Mouse (Mus musculus): ENCODE measurements around the gene Zfr.
"Not testable (repeated sequence)": the region's sequence is repeated elsewhere in the genome, so short reads cannot be mapped to it uniquely, and the experiment has no call there.

Zfr gene

DNA sequence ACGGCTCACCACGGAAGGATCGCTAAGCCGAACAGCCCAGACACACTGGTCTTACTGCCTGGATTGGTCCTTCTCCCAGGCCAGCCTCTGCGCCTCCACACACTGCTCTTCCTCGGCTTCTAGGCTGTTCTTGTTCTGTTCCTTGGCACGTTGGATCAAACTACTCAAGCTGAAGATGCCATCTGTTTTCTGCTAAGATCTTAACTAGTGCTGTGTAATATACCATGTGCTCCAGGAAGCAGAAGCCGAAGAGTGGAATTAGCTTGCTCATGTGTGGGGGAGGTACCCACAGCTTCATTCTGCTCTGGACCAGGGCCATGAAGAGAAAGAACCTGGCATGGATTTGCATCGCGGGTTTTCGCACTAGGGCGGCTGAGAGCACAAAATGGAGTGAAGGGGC lies 11.2 kb upstream of the Zfr start:
- DNase-seq (ENCODE audit: low read depth) = no peak

DNA sequence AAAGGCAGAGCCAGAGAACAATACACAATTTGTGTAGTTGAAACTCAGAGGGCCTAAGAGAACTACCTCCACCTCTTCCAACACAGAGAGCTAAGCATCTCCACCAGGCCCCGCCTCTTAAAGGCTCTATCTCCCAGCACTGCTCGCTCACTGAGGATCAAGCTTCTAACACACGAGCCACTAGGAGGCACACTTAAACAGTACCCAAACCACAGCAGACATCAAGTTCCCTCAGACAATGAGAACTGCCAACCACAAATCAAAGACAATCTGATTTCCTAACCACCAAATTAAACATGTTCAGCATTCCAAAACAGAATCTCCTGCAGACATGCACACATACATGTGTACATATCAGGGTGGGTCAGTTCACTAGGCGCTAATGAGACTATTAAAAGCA lies 9.4 kb upstream of the Zfr start:
- DNase-seq (ENCODE audit: low read depth) = peak; percentile 64

DNA sequence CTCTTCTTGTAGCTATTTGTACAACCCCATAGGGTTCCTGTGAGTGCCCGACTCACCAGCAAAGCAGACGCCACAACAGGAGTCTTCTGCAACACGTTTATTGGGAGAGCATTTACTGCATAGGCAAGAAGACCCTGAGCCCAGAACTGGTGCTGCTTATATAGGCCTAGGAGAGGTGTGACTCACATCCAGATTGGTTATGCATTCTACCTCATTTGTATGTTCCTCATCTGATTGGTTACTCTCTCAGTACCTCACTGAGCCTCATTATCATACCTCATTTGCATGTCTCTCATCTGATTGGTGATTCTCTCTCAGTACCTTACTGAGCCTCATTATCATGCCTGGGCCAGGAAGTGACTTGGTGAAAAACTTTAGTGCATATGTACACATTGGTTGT lies 8.7 kb upstream of the Zfr start:
- not testable (repeated sequence) for DNase-seq (ENCODE audit: low read depth)

DNA sequence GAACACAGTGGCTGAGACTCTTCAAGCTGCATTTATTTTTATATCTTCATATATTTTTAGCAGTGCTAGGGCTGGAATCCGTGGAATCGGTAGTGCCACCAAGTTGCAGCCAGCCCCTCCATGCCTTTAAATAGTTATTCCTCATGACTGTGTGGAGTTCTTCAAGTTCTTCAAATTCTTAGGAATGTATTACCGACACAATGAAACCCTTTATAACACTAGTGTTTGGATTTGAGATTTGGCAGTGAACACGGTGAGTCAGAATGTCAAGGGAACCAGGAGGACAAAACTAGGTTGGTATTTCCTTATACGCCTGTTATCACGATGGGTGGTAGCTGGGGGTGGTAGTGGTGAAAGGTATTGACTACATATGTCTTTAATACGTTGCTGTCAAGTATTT lies 6.4 kb upstream of the Zfr start:
- no peak for DNase-seq (ENCODE audit: low read depth)

DNA sequence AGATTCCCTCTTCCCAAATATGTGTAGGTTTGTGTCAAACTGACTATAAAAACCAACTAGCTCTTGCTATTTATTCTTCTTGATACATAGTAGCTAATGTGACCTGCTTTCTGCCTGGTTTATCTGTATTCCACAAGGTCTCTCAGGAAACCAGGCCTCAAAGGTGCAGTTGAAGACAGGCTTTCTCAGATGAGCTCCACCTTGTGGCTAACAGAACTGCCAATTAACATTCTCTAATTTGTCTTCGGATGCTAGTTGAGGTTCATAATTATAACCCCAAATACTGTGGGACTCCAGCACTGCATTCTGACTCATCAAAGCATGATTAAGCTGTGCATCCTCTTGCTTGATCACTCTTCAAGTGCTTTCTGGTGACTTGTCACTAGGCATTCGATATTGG lies 4.2 kb upstream of the Zfr start:
- DNase-seq (ENCODE audit: low read depth) = peak; percentile 37

DNA sequence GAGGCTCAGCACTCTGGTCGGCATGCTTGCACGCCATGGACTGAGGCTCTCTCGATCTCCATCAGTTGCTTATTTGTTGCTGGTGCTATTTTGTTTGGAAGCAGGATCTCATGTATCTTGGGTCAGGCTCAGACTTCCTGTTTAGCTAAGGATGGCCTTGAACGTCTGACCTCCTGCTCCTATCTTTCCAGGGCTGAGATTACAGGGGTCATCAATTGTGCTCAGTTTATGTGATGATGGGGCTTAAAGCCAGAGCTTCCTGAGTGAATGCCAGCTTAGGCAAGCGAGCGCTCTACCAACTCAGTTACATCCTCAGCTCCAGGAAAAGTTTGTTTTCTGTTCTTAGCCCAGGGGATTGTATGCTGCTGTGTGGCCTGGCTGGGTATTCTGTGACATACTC lies 3.1 kb upstream of the Zfr start:
- DNase-seq (ENCODE audit: low read depth) = no peak

DNA sequence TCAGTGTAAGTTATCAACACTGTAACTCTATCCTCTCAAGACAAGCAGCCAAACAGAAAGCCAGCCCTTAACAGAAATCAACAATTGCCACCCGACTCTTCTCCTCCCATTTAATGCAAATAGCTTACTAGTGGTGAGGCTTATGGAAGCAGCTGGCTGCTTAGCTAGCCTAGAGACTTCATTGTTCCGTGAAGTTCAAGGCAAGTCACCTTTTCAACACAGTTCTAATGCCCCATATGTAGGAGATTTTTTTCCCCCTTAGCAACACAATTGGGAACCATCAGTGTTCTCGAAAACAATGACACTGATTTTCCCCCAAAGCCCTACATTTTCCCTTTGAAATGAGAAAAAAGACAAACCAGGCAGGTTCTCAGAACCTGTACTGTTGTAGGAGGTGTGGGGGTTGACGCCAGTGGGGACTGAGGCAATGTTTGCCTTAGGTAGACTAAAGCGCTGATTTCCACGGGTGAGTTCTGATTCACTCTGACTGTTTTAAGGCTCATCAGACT lies 1.9 kb upstream of the Zfr start:
- no peak for DNase-seq (ENCODE audit: low read depth)

DNA sequence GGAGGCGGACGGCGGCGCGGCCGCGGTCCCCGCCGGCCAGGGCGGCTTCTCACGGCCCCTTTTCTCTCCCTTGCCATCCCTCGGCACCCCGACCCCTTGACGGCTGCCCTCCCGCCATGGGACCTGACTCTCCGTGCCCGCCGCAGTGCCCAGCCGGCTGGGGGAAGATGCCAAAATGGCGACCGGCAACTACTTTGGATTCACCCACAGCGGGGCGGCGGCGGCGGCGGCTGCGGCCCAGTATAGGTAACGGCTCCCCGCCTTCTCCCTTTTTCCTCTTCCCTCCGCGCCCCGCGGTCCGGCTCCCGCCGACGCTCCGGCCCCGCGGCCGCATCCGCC lies 431 bp downstream of the Zfr start:
- no peak for DNase-seq (ENCODE audit: low read depth)

DNA sequence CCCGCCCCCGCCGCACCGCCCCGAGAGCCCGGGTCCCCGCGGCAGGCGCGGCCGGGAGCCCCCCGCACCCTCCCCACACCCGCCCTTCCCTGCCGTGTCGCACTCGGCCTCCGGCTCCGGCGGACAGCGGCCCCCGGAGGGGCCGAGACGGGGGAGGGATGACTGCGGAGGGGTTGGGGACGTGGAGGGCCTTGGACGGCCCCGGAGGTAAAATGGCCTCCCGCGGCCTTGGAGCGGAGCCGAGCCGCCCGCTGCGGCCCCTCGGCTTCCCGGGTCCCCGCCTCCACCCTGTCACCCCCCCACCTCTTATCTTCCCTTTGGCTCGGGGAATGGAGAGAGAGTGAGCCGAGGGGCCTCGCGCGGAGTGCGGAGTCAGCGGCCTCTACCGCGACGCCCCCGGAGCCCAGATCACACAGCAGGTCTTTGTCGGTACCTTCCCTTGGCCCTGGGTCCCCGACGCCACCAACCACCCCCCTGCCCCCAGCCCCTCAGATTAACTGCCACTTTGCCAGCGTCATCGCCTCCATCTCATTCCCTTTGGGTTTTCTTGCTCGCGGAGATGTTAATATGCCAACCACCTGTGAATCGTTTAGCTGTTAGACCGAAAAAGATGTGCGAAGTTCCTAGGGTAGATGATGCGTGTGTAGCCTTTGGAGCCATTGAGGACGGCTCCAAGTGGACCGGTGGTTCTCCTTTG lies 949 bp downstream of the Zfr start:
- peak; percentile 37 for DNase-seq (ENCODE audit: low read depth)

DNA sequence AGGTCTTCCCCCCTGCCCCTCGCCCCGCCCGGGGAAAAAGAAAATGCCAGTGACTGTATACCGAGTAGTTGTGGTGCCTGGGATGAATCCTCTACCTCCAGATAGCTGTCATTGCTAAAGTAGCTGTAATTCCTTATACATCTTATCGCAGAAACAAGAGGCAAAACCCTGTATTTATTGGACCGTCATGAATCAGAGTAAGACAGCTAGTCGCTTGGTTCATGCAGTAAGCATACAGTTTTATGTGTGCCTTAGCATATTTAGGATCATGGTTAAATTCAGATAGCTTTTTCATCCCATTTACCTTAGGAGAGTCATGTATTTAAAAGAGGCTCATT lies 1.5 kb downstream of the Zfr start:
- DNase-seq (ENCODE audit: low read depth) = peak; percentile 36

DNA sequence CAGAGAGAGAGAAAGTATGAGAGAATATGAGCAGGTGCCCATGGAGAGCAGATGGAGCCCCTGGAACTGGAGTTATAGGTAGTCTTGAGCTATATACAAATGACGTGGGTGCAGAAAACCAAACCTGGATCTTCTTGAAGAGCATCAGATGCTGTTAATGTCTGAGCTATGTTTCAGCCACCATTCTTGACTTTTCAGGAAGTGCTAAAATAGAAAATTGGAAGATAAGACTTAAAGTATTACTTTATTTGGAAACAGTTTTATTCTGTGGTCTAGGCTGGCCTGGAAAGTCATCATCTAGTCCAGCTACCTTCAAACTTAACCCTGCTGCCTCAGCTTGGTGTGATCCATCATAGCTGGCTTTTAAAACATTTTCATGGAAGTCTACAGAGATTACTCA lies 7.3 kb downstream of the Zfr start:
- peak; percentile 26 for DNase-seq (ENCODE audit: low read depth)

DNA sequence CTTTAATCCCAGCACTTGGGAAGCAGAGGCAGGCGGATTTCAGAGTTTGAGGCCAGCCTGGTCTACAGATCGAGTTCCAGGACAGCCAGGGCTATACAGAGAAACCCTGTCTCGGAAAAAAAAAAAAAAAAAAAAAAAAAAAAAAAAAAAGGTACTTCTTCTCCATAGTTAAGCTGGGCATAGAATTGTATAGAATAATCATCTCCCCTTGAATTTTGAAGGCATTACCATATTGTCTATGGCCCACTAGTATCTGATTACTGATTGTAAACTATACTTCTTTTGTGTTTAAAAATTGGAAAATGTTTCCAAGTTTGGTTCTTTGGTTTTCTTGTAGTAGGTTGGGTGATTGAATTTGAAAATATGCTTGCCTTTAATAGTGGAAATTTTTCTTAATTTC lies 13.2 kb downstream of the Zfr start:
- not testable (repeated sequence) for DNase-seq (ENCODE audit: low read depth)

DNA sequence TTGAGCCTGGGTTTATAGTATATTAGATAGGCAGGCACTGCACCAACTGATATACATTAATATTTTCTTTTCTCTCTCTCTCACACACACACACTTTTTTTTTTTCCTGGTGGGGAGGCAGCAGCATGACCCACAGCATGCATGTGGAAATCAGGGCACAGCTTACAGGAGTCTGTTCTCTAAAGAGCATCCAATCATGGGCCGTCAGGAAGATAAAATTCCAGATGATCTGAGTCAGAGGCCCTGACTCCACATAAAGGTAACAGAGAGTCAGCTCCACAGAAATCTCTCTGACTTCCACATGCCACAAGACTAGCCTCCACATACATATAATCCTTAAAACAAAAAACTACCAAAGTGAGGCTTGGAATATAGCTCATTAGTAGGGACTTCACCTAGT lies 16.9 kb downstream of the Zfr start:
- no peak for DNase-seq (ENCODE audit: low read depth)

DNA sequence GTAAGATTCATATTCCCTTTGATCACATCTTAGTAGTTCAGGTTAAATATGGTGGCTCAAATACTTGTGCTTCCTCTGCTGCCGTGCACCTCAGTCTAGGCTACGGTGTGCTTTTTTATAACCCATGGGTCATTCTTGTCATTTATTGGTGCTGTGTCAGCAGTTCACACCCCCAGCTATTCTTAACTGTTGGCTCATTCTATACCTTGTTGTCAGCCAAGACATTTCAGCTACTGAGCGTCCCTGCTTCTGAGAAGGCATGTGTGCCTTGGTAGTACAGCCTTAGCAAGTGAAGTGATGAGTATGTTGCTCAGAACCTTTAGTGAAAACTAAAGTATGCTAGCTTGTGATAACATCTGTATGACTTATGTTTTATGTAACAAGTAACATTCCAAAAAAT lies 17.7 kb downstream of the Zfr start:
- DNase-seq (ENCODE audit: low read depth) = no peak

DNA sequence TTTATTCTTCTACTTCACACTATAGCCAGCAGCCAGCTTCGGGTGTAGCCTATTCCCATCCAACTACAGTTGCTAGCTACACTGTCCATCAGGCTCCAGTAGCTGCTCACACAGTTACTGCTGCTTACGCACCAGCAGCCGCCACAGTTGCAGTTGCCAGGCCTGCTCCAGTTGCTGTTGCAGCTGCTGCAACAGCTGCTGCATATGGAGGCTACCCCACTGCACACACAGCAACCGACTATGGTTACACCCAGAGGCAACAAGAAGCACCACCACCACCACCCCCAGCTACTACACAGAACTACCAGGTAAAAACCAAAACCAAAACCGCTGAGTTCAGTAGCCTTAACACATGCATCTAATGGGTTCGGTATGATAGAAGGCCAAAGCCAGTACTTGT lies 18.7 kb downstream of the Zfr start:
- DNase-seq (ENCODE audit: low read depth) = peak; percentile 19

DNA sequence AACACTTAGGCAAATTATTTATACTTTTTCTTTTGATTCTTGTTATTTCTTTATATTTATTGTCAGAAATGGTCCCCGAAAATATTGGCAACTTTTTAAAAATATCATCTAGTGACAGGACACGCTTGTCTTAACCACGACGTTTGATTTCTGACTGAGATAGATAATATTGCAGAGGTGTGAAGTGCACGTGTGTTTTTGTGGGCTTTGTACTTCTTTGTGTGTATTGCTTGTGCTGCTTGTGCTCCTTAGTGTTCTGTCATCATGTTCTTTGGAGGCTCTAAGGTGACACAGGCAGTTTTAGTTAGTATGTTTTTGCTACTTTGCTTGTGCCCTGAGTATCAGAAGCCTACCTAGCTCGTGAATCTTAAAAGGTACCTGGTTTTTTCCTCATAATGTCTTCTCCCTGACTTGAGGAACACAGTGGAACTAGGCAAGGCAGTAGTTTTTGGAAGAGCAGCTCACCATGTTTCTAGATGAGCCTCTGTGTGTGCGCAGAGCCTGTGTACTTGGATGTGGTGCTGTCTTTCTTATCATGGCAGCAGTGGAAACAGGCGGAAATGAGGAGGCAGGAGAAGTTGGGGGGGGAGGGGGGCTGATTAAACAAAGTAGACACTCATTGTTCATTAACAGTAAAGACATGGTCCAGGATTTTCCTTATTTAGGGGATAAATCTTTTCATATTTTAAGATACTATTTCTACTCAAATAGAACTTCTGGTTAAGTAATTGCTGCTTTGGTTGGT lies 23.5 kb downstream of the Zfr start:
- no peak for DNase-seq (ENCODE audit: low read depth)

DNA sequence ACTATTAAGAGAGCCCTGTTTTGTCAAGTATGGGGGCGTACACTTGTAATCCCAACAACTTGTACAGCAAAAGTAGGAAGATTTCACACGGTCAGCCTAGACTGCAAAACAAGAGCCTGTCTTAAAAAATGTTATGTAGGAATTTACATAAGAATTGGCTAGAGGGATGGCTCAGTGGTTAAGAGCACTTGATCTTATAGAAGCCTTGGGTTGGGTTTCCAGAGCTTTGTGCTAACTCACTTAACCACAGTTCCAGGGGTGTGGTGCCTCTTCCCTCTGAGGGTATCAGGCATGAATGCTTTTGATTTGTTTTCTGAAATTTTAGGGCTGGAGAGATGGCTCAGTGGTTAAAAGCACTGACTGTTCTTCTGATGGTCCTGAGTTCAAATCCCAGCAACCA lies 29.8 kb downstream of the Zfr start:
- peak; percentile 28 for DNase-seq (ENCODE audit: low read depth)

DNA sequence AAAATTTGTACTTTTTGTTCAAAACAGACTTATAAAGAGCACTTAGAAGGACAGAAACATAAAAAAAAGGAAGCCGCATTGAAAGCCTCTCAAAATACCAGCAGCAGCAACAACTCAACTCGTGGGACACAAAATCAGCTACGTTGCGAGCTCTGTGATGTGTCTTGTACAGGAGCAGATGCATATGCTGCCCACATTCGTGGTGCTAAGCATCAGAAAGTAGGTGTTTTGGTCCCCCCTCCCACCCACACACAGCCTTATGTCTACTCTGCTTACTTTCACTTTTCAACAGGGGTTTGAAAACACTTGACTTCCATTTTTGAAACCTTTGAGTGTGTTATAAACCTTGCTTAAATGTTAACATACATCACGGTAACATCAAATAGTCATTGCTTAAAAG lies 31.9 kb downstream of the Zfr start:
- DNase-seq (ENCODE audit: low read depth) = no peak

DNA sequence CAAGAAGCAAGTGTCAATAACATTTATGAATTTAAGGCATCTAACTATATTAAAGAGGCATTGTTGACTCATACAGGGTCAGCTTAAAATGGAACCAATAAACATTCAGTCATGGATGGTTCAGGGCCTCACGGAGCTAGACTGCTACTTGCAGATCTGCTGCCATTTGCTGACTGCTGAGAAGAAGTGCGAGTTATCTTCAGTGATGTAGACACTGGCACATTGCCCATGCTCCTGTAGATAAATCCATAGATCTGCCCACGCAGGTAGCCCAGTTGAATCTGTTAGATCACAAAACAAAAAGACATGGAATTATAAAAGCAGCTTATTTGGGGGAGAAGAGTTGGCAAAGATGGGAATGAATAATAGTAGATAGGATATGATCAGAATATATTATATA lies 36.1 kb downstream of the Zfr start:
- no peak for DNase-seq (ENCODE audit: low read depth)

DNA sequence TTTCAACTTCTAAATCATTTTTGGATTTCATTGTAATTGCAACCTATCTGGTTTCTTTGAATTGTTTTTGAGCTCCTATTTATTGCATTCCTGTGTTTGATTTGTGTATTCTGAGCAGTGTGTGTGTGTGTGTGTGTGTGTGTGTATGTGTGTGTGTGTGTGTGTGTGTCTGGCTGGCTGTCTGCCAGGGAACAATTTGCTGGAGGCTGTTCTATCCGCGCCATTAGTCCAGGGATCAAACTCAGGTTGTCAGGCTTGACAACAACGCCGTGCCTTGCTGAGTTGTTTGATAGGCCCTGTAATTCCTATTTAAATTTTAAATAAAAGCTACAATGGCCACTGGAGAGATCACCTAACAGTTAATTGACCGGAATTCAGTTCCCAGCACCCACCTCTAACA lies 60.5 kb downstream of the Zfr start:
- no peak for DNase-seq (ENCODE audit: low read depth)

DNA sequence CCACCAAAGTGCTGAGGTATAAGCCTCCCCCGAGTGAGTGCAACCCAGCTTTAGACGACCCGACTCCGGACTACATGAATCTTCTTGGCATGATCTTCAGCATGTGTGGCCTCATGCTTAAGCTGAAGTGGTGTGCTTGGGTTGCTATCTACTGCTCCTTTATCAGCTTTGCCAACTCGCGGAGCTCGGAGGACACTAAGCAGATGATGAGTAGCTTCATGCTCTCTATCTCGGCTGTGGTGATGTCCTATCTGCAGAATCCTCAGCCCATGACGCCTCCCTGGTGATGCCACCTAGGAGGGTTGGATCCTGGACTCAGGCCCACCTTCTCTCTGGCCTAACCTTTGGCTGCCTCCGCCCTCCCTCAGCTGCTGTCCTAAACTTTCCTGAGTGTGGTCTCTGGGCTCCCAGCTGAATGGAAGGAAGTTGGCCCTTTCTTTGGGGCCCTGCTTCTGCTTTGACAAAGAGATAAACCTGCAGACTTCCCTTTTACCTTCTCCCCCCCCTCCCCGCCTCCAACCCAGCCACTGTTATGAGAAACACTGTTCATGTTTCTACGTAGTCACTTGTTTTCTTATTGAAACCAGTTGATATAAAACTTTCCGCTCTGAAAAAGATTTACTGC lies 63.7 kb downstream of the Zfr start:
- DNase-seq (ENCODE audit: low read depth) = peak; percentile 60

DNA sequence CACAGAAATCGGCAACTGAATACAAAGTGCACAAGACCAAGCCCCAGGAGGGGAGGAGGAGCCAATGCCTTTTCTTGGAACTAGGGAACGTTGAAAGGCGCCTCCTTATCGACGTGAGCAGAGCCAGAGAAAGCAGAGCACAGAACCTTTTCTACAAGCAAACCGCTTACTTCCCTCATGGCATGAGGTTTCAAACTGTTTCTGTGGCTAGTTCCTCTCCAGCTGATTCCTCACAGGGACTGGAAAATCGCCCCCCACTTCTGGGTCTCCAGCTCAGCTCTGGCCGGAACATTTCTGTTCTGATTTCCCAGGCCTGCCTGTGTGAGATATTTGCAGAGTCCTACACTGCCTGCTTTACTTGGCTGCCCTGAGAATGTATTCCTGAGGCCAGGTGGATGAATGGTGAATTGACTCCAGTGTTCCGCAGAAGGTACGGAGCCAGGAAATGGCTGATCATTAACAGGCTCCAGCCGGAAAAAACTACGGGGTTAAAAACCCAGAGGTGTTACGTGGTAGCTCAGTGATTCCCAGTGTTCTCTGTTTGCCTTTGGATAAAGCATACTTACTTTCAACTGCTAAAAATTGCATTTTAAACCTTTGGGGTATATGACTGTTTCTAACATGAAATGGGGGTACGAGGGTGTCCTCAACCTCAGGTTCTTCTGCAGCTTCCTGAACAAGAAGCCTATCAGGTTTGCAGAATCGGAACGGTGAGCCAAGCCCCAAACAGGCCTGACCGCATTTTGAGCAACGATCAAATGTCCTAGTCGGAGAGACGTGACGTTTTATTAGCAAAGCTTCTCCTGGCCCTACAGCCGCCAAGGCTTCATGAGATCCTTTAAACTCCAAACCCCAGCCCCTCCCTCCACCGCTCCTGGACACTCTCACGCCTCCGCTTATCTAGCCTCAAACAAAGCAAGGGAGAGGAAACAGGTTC lies 76.5 kb downstream of the Zfr start:
- DNase-seq (ENCODE audit: low read depth) = no peak
